Mouse (Mus musculus) liver, embryonic 14.5 days (tissue): ENCODE results near the gene Jaml.

Experiments
- CTCF ChIP-seq: IDR thresholded peaks from 2 replicates; pipeline ENCODE4 v1.5.1; 2016; ENCODE audit warnings: antibody characterized with exemption, low read depth, control low read depth
- EP300 ChIP-seq: IDR thresholded peaks from 2 replicates; pipeline ENCODE4 v1.6.1; 2016; ENCODE audit warnings: antibody characterized with exemption, low read depth

DNA sequence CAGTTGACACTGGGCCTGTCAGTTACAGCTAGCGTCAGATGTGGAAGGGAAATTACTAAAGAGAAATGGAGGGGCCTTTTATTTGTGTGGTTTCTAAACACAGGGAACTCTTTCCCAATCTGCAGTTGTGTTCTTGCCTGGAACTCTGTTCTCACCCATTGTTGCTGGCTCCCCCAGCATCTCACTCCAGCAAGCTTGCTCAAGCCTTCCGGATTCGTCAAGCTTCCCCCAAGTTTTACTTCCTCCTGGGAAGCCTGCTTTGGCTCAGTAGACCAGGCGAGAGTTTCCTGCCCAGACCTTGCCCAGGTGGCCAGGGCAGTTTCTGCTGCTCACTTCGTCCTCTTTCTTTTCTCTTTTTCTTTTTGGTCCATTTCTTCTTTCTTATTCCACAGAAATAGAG lies 5.6 kb downstream of the Jaml start:
- TF ChIP-seq CTCF (no peak), EP300 (no peak)
